Mouse (Mus musculus) C2C12 (cell line): ENCODE measurements around the gene Ube2dnl1. TPM values are rescaled to one million over a fixed set of nuclear protein-coding genes. Genes with fewer than 3 reads are reported as not detected.

Source experiments
- H3K27me3 ChIP-seq: one replicate; pipeline ENCODE4 v1.6.1; 2011; ENCODE audit not compliant: control insufficient read depth, insufficient read depth, insufficient read length
- H3K36me3 ChIP-seq: one replicate; pipeline ENCODE4 v1.6.1; 2011; ENCODE audit not compliant: control insufficient read depth, insufficient read depth
- H3K4me3 ChIP-seq: one replicate; pipeline ENCODE4 v1.5.1; 2011; ENCODE audit warnings: mild to moderate bottlenecking, control low read depth; ENCODE audit not compliant: poor library complexity, insufficient read depth, severe bottlenecking
- H3K79me2 ChIP-seq: one replicate; pipeline ENCODE4 v1.6.1; 2011; ENCODE audit not compliant: control insufficient read depth, insufficient read depth
- H3K79me3 ChIP-seq: one replicate; pipeline ENCODE4 v1.6.1; 2011; ENCODE audit warnings: low read depth, control low read depth
- H3ac ChIP-seq: one replicate; pipeline ENCODE3; 2011; ENCODE audit warnings: low read depth; ENCODE audit not compliant: control insufficient read depth, insufficient read length
- CEBPB ChIP-seq: IDR thresholded peaks from one replicate; pipeline ENCODE4 v1.6.1; 2011; ENCODE audit warnings: low read depth, mild to moderate bottlenecking, control low read depth, moderate library complexity
- CTCF ChIP-seq: IDR thresholded peaks from one replicate; pipeline ENCODE4 v1.5.1; 2011; ENCODE audit not compliant: control insufficient read depth, insufficient read depth, insufficient read length
- FOSL1 ChIP-seq: IDR thresholded peaks from one replicate; pipeline ENCODE4 v1.8.0; 2011; ENCODE audit warnings: mild to moderate bottlenecking, low read length; ENCODE audit not compliant: poor library complexity, insufficient read depth, severe bottlenecking
- MAX ChIP-seq: IDR thresholded peaks from one replicate; pipeline ENCODE4 v1.6.1; 2011; ENCODE audit warnings: mild to moderate bottlenecking, control low read depth
- MYOD1 ChIP-seq: IDR thresholded peaks from one replicate; pipeline ENCODE4 v1.6.1; 2011; ENCODE audit warnings: low read depth; ENCODE audit not compliant: control insufficient read depth, insufficient read length
- MYOG ChIP-seq: IDR thresholded peaks from one replicate; pipeline ENCODE4 v1.6.1; 2011; ENCODE audit not compliant: control insufficient read depth, insufficient read length; ENCODE audit errors: extremely low read depth
- USF1 ChIP-seq: IDR thresholded peaks from one replicate; pipeline ENCODE4 v1.6.1; 2011; ENCODE audit warnings: low read depth, mild to moderate bottlenecking, control low read depth, moderate library complexity
- long read RNA-seq, 2 experiments: library from polyadenylated mRNA; unstranded; transcript quantifications; one replicate each; pipeline ENCODE4 v2.0.0; 2019 to 2020
- polyA plus RNA-seq: library from polyadenylated mRNA; unstranded; fragments of >200 nt; fragmentation: generic; extraction: Trizol; gene quantifications from one replicate; pipeline ENCODE4 v1.2.1, GENCODE M21; 2012; ENCODE audit warnings: missing spikeins

The Ube2dnl1 gene
- polyA plus RNA-seq, result not detected
- long read RNA-seq, experiment 1, result 0 reads
- long read RNA-seq, experiment 2, result 0 reads

GRCm38 (mm10) chrX:114904712-114905111 is at the start of gene Ube2dnl1:
Ube2dnl1 (plus strand) TSS chrX:114905012.
- Histone ChIP-seq H3K79me3 (no peaks in the 10 kb centered on the region), H3ac (no peak within 1 kb of the TSS), H3K4me3 (no peak within 1 kb of the TSS), H3K79me2 (no peaks in the 10 kb centered on the region), H3K27me3 (no peaks in the 10 kb centered on the region), H3K36me3 (no peaks in the 10 kb centered on the region)
- TF ChIP-seq CTCF (no peak), FOSL1 (no peak), USF1 (no peak), CEBPB (no peak), MYOD1 (no peak), MAX (no peak), MYOG (no peak)

- H3K27me3 ChIP-seq, result no peaks in the 10 kb centered on the region
- no peaks in the 10 kb centered on the region for H3K79me2 ChIP-seq
- H3ac ChIP-seq, result no peak overlapping the region
- no peak overlapping the region for H3K4me3 ChIP-seq
- no peaks in the 10 kb centered on the region for H3K36me3 ChIP-seq
- TF ChIP-seq CEBPB, result no peak
- no peak for TF ChIP-seq FOSL1
- H3K79me3 ChIP-seq, result no peaks in the 10 kb centered on the region
Observed at GRCm38 (mm10) chrX:114895489-114895888, 9.3 kb upstream of the Ube2dnl1 start.

GRCm38 (mm10) chrX:114897506-114897905 is 7.3 kb upstream of the Ube2dnl1 start:
- TF ChIP-seq USF1, result no peak
- no peak for TF ChIP-seq MYOG
- no peak for TF ChIP-seq MYOD1
- TF ChIP-seq MAX, result no peak
- no peak for TF ChIP-seq FOSL1
- TF ChIP-seq CTCF, result no peak
- TF ChIP-seq CEBPB, result no peak
- H3K79me2 ChIP-seq, result no peaks in the 10 kb centered on the region
- no peak overlapping the region for H3ac ChIP-seq
- no peak overlapping the region for H3K4me3 ChIP-seq
- H3K27me3 ChIP-seq, result no peaks in the 10 kb centered on the region
- no peaks in the 10 kb centered on the region for H3K79me3 ChIP-seq
- H3K36me3 ChIP-seq, result no peaks in the 10 kb centered on the region

GRCm38 (mm10) chrX:114903391-114903790 is 1.4 kb upstream of the Ube2dnl1 start:
- no peaks in the 10 kb centered on the region for H3K27me3 ChIP-seq
- TF ChIP-seq USF1, result no peak
- H3K36me3 ChIP-seq, result no peaks in the 10 kb centered on the region
- no peak overlapping the region for H3ac ChIP-seq
- H3K4me3 ChIP-seq, result no peak overlapping the region
- H3K79me3 ChIP-seq, result no peaks in the 10 kb centered on the region
- H3K79me2 ChIP-seq, result no peaks in the 10 kb centered on the region

- no peak within 1 kb of the TSS for H3ac ChIP-seq
- no peak for TF ChIP-seq CEBPB
- H3K79me2 ChIP-seq, result no peaks in the 10 kb centered on the region
- no peaks in the 10 kb centered on the region for H3K79me3 ChIP-seq
- H3K36me3 ChIP-seq, result no peaks in the 10 kb centered on the region
- H3K4me3 ChIP-seq, result no peak within 1 kb of the TSS
- H3K27me3 ChIP-seq, result no peaks in the 10 kb centered on the region
Observed at GRCm38 (mm10) chrX:114907282-114907681, 2.5 kb downstream of the Ube2dnl1 start, which contains the start of gene Ube2dnl2. Ube2dnl2 (plus strand) TSS chrX:114907582.

GRCm38 (mm10) chrX:114955066-114955465 is 50.3 kb downstream of the Ube2dnl1 start:
- TF ChIP-seq MYOD1 (no peak), FOSL1 (no peak), MAX (no peak), MYOG (no peak), USF1 (no peak), CEBPB (no peak), CTCF (no peak)

More at GRCm38 (mm10) chrX:114955066-114955465, 50.3 kb downstream of the Ube2dnl1 start:
- Histone ChIP-seq H3K79me3 (no peaks in the 10 kb centered on the region), H3ac (no peak overlapping the region), H3K36me3 (no peaks in the 10 kb centered on the region), H3K4me3 (no peak overlapping the region), H3K27me3 (no peaks in the 10 kb centered on the region), H3K79me2 (no peaks in the 10 kb centered on the region)

Other genes starting within 250 kb of the Ube2dnl1 start
- gene Ube2dnl2, start 2.6 kb downstream of the Ube2dnl1 start, polyA plus RNA-seq, result not detected